Mouse (Mus musculus) hindbrain, postnatal 0 days (tissue): ENCODE measurements around the gene Nek11. TPM values are rescaled to one million over a fixed set of nuclear protein-coding genes. Genes with fewer than 3 reads are reported as not detected.

Experiments used
- ATAC-seq: fragments of 200-750 bp; cut with Nextera tagmentation; 2 replicates; pipeline ENCODE4 v1.8.0; 2017; ENCODE audit warnings: mild to moderate bottlenecking, moderate TSS enrichment, moderate library complexity
- DNase-seq: peaks from one replicate; pipeline ENCODE4 v3.0.0-alpha.2; 2015; ENCODE audit warnings: low spot score
- H3K27ac ChIP-seq: fragments of 300-500 bp; sonication (generic); 2 replicates; pipeline ENCODE4 v1.5.1; 2014; ENCODE audit warnings: mild to moderate bottlenecking
- H3K27me3 ChIP-seq: fragments of 300-500 bp; sonication (generic); 2 replicates; pipeline ENCODE4 v1.6.1; 2014; ENCODE audit warnings: low read length, mixed read lengths; ENCODE audit not compliant: insufficient read depth
- H3K36me3 ChIP-seq: fragments of 300-500 bp; sonication (generic); 2 replicates; pipeline ENCODE4 v1.6.1; 2014; ENCODE audit warnings: low read length, mixed read lengths; ENCODE audit not compliant: insufficient read depth
- H3K4me1 ChIP-seq: fragments of 300-500 bp; sonication (generic); 2 replicates; pipeline ENCODE4 v1.6.1; 2014; ENCODE audit warnings: antibody characterized with exemption, low read length, mixed read lengths; ENCODE audit not compliant: insufficient read depth
- H3K4me2 ChIP-seq: fragments of 300-500 bp; sonication (generic); 2 replicates; pipeline ENCODE4 v1.6.1; 2014; ENCODE audit warnings: low read depth, mild to moderate bottlenecking, low read length, moderate library complexity, mixed read lengths
- H3K4me3 ChIP-seq: fragments of 300-500 bp; sonication (generic); 2 replicates; pipeline ENCODE4 v1.5.1; 2014; ENCODE audit warnings: low read length
- H3K9ac ChIP-seq: fragments of 300-500 bp; sonication (generic); replicated peaks from 2 replicates; pipeline ENCODE4 v1.6.1; 2014; ENCODE audit warnings: mild to moderate bottlenecking, low read length, moderate library complexity, mixed read lengths
- H3K9me3 ChIP-seq: fragments of 300-500 bp; sonication (generic); 2 replicates; pipeline ENCODE4 v1.6.1; 2016; ENCODE audit warnings: low read length, mixed read lengths
- CTCF ChIP-seq: IDR thresholded peaks from 2 replicates; pipeline ENCODE4 v1.5.1; 2016; ENCODE audit warnings: antibody characterized with exemption, control low read depth, low read depth
- WGBS: fragments of 180-500 bp; shearing (Covaris S2); extraction: QIAGEN DNeasy Blood & Tissue Kit; methylation state at CpG from one replicate; pipeline ENCODE4 v1.1.7; 2014; 5-methylcytosine and 5-hydroxymethylcytosine counted together
- polyA plus RNA-seq: library from polyadenylated mRNA; unstranded; fragments of >200 nt; fragmentation: Nextera tagmentation; extraction: Ambion mirVana; gene quantifications from 2 replicates; pipeline ENCODE4 v1.2.1, GENCODE M21; 2015
- total RNA-seq: library from RNA; depleted of rRNA; stranded (reverse); fragments of >200 nt; gene quantifications from 2 replicates; pipeline ENCODE4 v1.2.3, GENCODE M21; 2014

The Nek11 gene
- total and polyA plus RNA-seq, 2 experiments from 2014 or later, result 2.1 to 2.4 TPM

GRCm38 (mm10) chr9:105257668-105258067, 137.7 kb downstream of the Nek11 start:
- TF ChIP-seq CTCF, result no peak
- ATAC-seq (0 out of 2 replicates have a peak, but pooled peaks have one; percentile 12), DNase-seq (peak; percentile 55)
- 0 out of 2 replicates have a peak overlapping the region, but pooled peaks have one; percentile 25 for H3K4me2 ChIP-seq
- no peak overlapping the region for H3K27ac ChIP-seq
- H3K36me3 ChIP-seq, result no peaks in the 10 kb centered on the region
- H3K4me1 ChIP-seq, result peaks cover 8% of the 10 kb centered on the region; the same call in 1 of the 2 replicates
- H3K9me3 ChIP-seq, result no peaks in the 10 kb centered on the region
- H3K9ac ChIP-seq, result no peak overlapping the region
- H3K27me3 ChIP-seq, result no peaks in the 10 kb centered on the region
- H3K4me3 ChIP-seq, result no peak overlapping the region
- WGBS, result 32% methylated on average over 10 of the region's 10 CpGs

- TF ChIP-seq CTCF, result no peak
- 85% methylated on average over 1 of the region's 1 CpGs for WGBS
- Histone ChIP-seq H3K4me3 (no peak overlapping the region), H3K4me2 (no peak overlapping the region), H3K36me3 (no peaks in the 10 kb centered on the region), H3K27ac (no peak overlapping the region), H3K27me3 (no peaks in the 10 kb centered on the region), H3K9ac (no peak overlapping the region), H3K4me1 (0 out of 2 replicates have a peak, but pooled peaks cover 5% of the 10 kb centered on the region), H3K9me3 (no peaks in the 10 kb centered on the region)
- DNase-seq (no peak), ATAC-seq (no peak)
Observed at GRCm38 (mm10) chr9:105254076-105254475, 141.2 kb downstream of the Nek11 start.

GRCm38 (mm10) chr9:105252349-105253041, 142.8 kb downstream of the Nek11 start:
- TF ChIP-seq CTCF, result no peak
- no peak overlapping the region for H3K9ac ChIP-seq
- H3K9me3 ChIP-seq, result no peaks in the 10 kb centered on the region
- no peaks in the 10 kb centered on the region for H3K36me3 ChIP-seq
- H3K4me2 ChIP-seq, result no peak overlapping the region
- 44% methylated on average over 4 of the region's 4 CpGs for WGBS
- H3K4me3 ChIP-seq, result no peak overlapping the region
- DNase-seq (no peak), ATAC-seq (no peak)
- no peaks in the 10 kb centered on the region for H3K27me3 ChIP-seq
- H3K27ac ChIP-seq, result no peak overlapping the region
- 0 out of 2 replicates have a peak, but pooled peaks cover 2% of the 10 kb centered on the region for H3K4me1 ChIP-seq

- no peak for TF ChIP-seq CTCF
- H3K4me2 ChIP-seq, result no peak overlapping the region
- WGBS, result 96% methylated on average over 4 of the region's 4 CpGs
Observed at GRCm38 (mm10) chr9:105251256-105251655, 144.1 kb downstream of the Nek11 start.

GRCm38 (mm10) chr9:105244024-105244423, 151.3 kb downstream of the Nek11 start:
- DNase-seq (no peak), ATAC-seq (no peak)
- H3K9ac ChIP-seq, result no peak overlapping the region
- no peak for TF ChIP-seq CTCF
- 42% methylated on average over 5 of the region's 5 CpGs for WGBS
- no peaks in the 10 kb centered on the region for H3K36me3 ChIP-seq
- no peak overlapping the region for H3K4me2 ChIP-seq
- no peaks in the 10 kb centered on the region for H3K4me1 ChIP-seq
- no peak overlapping the region for H3K4me3 ChIP-seq
- H3K27ac ChIP-seq, result no peak overlapping the region
- H3K9me3 ChIP-seq, result no peaks in the 10 kb centered on the region
- H3K27me3 ChIP-seq, result no peaks in the 10 kb centered on the region

More at GRCm38 (mm10) chr9:105251256-105251655, 144.1 kb downstream of the Nek11 start:
- H3K9ac ChIP-seq, result no peak overlapping the region
- ATAC-seq (no peak), DNase-seq (no peak)
- no peak overlapping the region for H3K4me3 ChIP-seq
- no peaks in the 10 kb centered on the region for H3K27me3 ChIP-seq
- H3K9me3 ChIP-seq, result no peaks in the 10 kb centered on the region
- H3K4me1 ChIP-seq, result no peaks in the 10 kb centered on the region
- H3K36me3 ChIP-seq, result no peaks in the 10 kb centered on the region
- no peak overlapping the region for H3K27ac ChIP-seq

- DNase-seq (peak; percentile 40), ATAC-seq (no peak)
- H3K4me3 ChIP-seq, result no peak overlapping the region
- no peaks in the 10 kb centered on the region for H3K9me3 ChIP-seq
- H3K27me3 ChIP-seq, result no peaks in the 10 kb centered on the region
- no peaks in the 10 kb centered on the region for H3K4me1 ChIP-seq
- no peak overlapping the region for H3K9ac ChIP-seq
- no peak overlapping the region for H3K27ac ChIP-seq
- WGBS, result 59% methylated on average over 4 of the region's 4 CpGs
- TF ChIP-seq CTCF, result peak; percentile 57
- no peak overlapping the region for H3K4me2 ChIP-seq
- H3K36me3 ChIP-seq, result no peaks in the 10 kb centered on the region
Observed at GRCm38 (mm10) chr9:105214434-105214833, 180.9 kb downstream of the Nek11 start.

- Histone ChIP-seq H3K36me3 (no peaks in the 10 kb centered on the region), H3K27ac (no peak overlapping the region), H3K9ac (no peak overlapping the region), H3K4me1 (no peaks in the 10 kb centered on the region), H3K27me3 (no peaks in the 10 kb centered on the region), H3K9me3 (no peaks in the 10 kb centered on the region), H3K4me2 (no peak overlapping the region), H3K4me3 (no peak overlapping the region)
- TF ChIP-seq CTCF, result no peak
- 7% methylated on average over 1 of the region's 1 CpGs for WGBS
- ATAC-seq (no peak), DNase-seq (peak; percentile 8)
Observed at GRCm38 (mm10) chr9:105200305-105200704, 195.0 kb downstream of the Nek11 start.
